Mouse (Mus musculus): ENCODE results near the gene Trafd1.

GRCm38 (mm10) chr5:121343997-121344396 is 41.4 kb downstream of the Trafd1 start:
- no peak for TF ChIP-seq CTCF (IDR thresholded peaks at IDR 0.05; ENCODE audit: control insufficient read depth, insufficient read depth, low read length)
- TF ChIP-seq POLR2A (IDR thresholded peaks at IDR 0.05; ENCODE audit: borderline replicate concordance, control insufficient read depth, low read depth, low read length), result no peak

Data from bone marrow, adult 2 months (tissue).